Mouse (Mus musculus) midbrain, embryonic 14.5 days (tissue): ENCODE results near the gene Tbc1d12. TPM values are rescaled to one million over a fixed set of nuclear protein-coding genes. Genes with fewer than 3 reads are reported as not detected.

Source experiments
- ATAC-seq: fragments of 200-750 bp; cut with Nextera tagmentation; 2 replicates; pipeline ENCODE4 v1.8.0; 2017; ENCODE audit warnings: moderate number of reproducible peaks, moderate library complexity; ENCODE audit not compliant: low FRiP score, low TSS enrichment
- DNase-seq: peaks from one replicate; pipeline ENCODE4 v3.0.0-alpha.2; 2015
- H3K27ac ChIP-seq: fragments of 300-500 bp; sonication (generic); replicated peaks from 2 replicates; pipeline ENCODE4 v1.5.1; 2014; ENCODE audit warnings: mild to moderate bottlenecking, low read depth, low read length, moderate library complexity
- H3K27me3 ChIP-seq: fragments of 300-500 bp; sonication (generic); 2 replicates; pipeline ENCODE4 v1.6.1; 2014; ENCODE audit warnings: low read length, control low read depth, mixed read lengths; ENCODE audit not compliant: control insufficient read depth, insufficient read depth
- H3K36me3 ChIP-seq: fragments of 300-500 bp; sonication (generic); 2 replicates; pipeline ENCODE4 v1.6.1; 2014; ENCODE audit warnings: low read length, control low read depth; ENCODE audit not compliant: control insufficient read depth, insufficient read depth
- H3K4me1 ChIP-seq: fragments of 300-500 bp; sonication (generic); 2 replicates; pipeline ENCODE4 v1.6.1; 2014; ENCODE audit warnings: mild to moderate bottlenecking, antibody characterized with exemption, low read length, control low read depth; ENCODE audit not compliant: control insufficient read depth, insufficient read depth
- H3K4me2 ChIP-seq: fragments of 300-500 bp; sonication (generic); 2 replicates; pipeline ENCODE4 v1.6.1; 2014; ENCODE audit warnings: mild to moderate bottlenecking, low read length, moderate library complexity
- H3K4me3 ChIP-seq: fragments of 300-500 bp; sonication (generic); replicated peaks from 2 replicates; pipeline ENCODE4 v1.5.1; 2014; ENCODE audit warnings: low read depth, low read length
- H3K9ac ChIP-seq: fragments of 300-500 bp; sonication (generic); replicated peaks from 2 replicates; pipeline ENCODE4 v1.6.1; 2014; ENCODE audit warnings: mild to moderate bottlenecking, low read length, moderate library complexity
- H3K9me3 ChIP-seq: fragments of 300-500 bp; sonication (generic); 2 replicates; pipeline ENCODE4 v1.6.1; 2016; ENCODE audit warnings: low read length, control low read depth, mixed read lengths; ENCODE audit not compliant: control insufficient read depth
- WGBS: fragments of 180-500 bp; shearing (Covaris S2); extraction: QIAGEN DNeasy Blood & Tissue Kit; methylation state at CpG from one replicate; pipeline ENCODE4 v1.1.7; 2014; 5-methylcytosine and 5-hydroxymethylcytosine counted together
- polyA plus RNA-seq: library from polyadenylated mRNA; unstranded; fragments of >200 nt; fragmentation: Nextera tagmentation; extraction: Ambion mirVana; gene quantifications from 2 replicates; pipeline ENCODE4 v1.2.1, GENCODE M21; 2014

The Tbc1d12 gene
- polyA plus RNA-seq, result 8.4 and 8.5 TPM in 2 replicates

DNA sequence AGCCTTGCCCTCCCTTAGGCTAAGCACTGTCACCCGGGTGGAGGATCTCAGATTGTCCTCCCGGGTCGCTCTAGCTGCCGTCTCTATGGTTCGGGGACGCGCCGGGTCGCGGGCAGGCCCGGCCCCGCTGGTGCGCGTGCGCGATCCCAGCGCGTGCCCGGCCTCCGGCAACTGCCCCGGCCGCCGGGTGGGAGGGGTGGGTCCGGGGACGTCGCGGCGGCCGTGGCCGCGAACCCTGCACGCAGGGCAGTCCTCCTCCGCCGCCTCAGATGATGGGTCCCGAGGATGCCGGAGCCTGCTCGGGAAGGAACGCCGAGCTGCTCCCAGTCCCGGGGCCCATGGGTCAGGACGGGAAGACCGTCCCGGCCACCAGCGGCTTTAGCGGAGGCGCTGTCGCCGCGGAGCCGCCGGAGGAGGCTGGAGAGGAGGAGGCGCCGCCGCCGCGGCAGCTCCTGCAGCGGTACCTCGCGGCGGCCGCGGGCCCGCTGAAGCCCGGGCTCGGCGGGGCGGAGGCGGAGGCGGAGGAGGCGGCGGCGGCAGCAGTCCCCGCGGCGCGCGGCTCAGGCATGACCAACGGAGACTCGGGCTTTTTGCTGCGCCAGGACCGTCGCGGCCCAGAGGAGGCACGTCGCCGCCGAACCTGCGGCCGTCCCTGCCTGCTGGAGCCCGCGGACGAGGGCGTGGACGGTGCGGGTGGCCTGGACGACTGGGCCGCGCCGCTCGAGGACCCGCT lies at the start of gene Tbc1d12:
Tbc1d12 (plus strand) TSS at position 142 of the 733 bp plus-strand sequence.
- WGBS, result under 1% methylated on average over 92 of the region's 101 CpGs
- Histone ChIP-seq H3K9me3 (no peaks in the 10 kb centered on the region), H3K36me3 (no peaks in the 10 kb centered on the region), H3K4me1 (peaks cover 13% of the 10 kb centered on the region), H3K27ac (peak within 1 kb of the TSS; percentile 94), H3K9ac (peak within 1 kb of the TSS; percentile 89), H3K4me2 (peak within 1 kb of the TSS; percentile 55), H3K27me3 (no peaks in the 10 kb centered on the region), H3K4me3 (peak within 1 kb of the TSS; percentile 81)
- ATAC-seq (peak; percentile 90), DNase-seq (peak; percentile 95)

GRCm38 (mm10) chr19:38787756-38788155 lies 48.6 kb upstream of the Tbc1d12 start:
- H3K4me1 ChIP-seq, result no peaks in the 10 kb centered on the region
- DNase-seq (no peak), ATAC-seq (no peak)
- no peaks in the 10 kb centered on the region for H3K27me3 ChIP-seq
- no peak overlapping the region for H3K4me3 ChIP-seq
- no peaks in the 10 kb centered on the region for H3K9me3 ChIP-seq
- 92% methylated on average over 6 of the region's 6 CpGs for WGBS
- H3K4me2 ChIP-seq, result no peak overlapping the region
- H3K36me3 ChIP-seq, result peaks cover 51% of the 10 kb centered on the region
- H3K9ac ChIP-seq, result no peak overlapping the region
- no peak overlapping the region for H3K27ac ChIP-seq

GRCm38 (mm10) chr19:38793563-38794045 lies 42.8 kb upstream of the Tbc1d12 start:
- Histone ChIP-seq H3K9me3 (no peaks in the 10 kb centered on the region), H3K36me3 (peaks cover 97% of the 10 kb centered on the region), H3K27ac (no peak overlapping the region), H3K4me3 (no peak overlapping the region), H3K9ac (no peak overlapping the region), H3K4me2 (no peak overlapping the region), H3K27me3 (no peaks in the 10 kb centered on the region), H3K4me1 (no peaks in the 10 kb centered on the region)
- DNase-seq (no peak), ATAC-seq (no peak)
- 96% methylated on average over 7 of the region's 7 CpGs for WGBS

DNA sequence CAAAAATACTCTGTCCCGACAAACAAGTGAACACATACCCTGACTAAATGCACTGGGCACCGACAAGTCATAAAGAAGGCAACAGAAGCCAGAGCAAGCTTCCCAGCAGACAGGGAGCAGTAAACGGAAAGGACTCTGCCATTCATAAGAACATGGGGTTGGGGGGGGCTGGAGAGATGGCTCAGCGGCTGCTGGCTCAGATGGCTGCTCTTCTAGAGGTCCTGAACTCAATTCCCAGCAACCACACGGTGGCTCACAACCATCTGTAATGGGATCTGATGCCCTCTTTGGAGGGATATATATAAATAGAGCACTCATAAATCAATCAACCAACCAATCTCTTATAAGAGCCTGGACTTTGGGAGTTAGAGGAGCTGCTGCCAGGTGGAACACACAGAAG lies 39.8 kb upstream of the Tbc1d12 start:
- DNase-seq (no peak), ATAC-seq (no peak)
- H3K4me3 ChIP-seq, result no peak overlapping the region
- H3K9me3 ChIP-seq, result no peaks in the 10 kb centered on the region
- no peak overlapping the region for H3K27ac ChIP-seq
- no peaks in the 10 kb centered on the region for H3K27me3 ChIP-seq
- no peak overlapping the region for H3K9ac ChIP-seq
- WGBS, result 91% methylated on average over 5 of the region's 5 CpGs
- H3K4me2 ChIP-seq, result no peak overlapping the region
- H3K4me1 ChIP-seq, result no peaks in the 10 kb centered on the region
- H3K36me3 ChIP-seq, result peaks cover 94% of the 10 kb centered on the region

GRCm38 (mm10) chr19:38798291-38798690 lies 38.1 kb upstream of the Tbc1d12 start:
- no peak for ATAC-seq
- WGBS, result 93% methylated on average over 1 of the region's 1 CpGs
- Histone ChIP-seq H3K27ac (no peak overlapping the region), H3K4me2 (no peak overlapping the region), H3K27me3 (no peaks in the 10 kb centered on the region), H3K9me3 (no peaks in the 10 kb centered on the region), H3K9ac (no peak overlapping the region), H3K4me3 (no peak overlapping the region), H3K4me1 (no peaks in the 10 kb centered on the region), H3K36me3 (peaks cover 93% of the 10 kb centered on the region)
- DNase-seq, result no peak

GRCm38 (mm10) chr19:38798801-38799200 lies 37.6 kb upstream of the Tbc1d12 start:
- H3K36me3 ChIP-seq, result peaks cover 93% of the 10 kb centered on the region
- DNase-seq (no peak), ATAC-seq (no peak)
- no peaks in the 10 kb centered on the region for H3K27me3 ChIP-seq
- no peaks in the 10 kb centered on the region for H3K4me1 ChIP-seq
- H3K4me3 ChIP-seq, result no peak overlapping the region
- H3K4me2 ChIP-seq, result no peak overlapping the region
- 93% methylated on average over 6 of the region's 6 CpGs for WGBS
- H3K9ac ChIP-seq, result no peak overlapping the region
- no peak overlapping the region for H3K27ac ChIP-seq
- no peaks in the 10 kb centered on the region for H3K9me3 ChIP-seq

DNA sequence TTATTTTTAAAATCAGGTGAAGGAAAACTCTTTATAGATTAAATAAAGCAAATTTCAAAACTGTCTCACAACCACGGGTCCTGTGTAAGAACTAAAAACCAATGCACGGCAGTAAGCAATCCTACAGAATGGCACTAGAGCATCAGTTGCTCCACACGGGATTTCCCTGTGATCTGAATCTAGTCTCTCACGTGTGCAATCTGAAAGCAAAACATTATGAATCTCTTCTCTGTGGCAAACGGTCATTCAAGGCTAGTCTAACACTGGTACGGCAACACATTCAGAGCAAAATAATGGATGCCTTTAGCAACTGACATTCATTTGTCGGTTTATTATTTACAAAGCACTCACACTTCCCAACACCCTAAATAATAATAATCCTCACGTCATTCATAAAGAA lies 18.2 kb upstream of the Tbc1d12 start:
- Histone ChIP-seq H3K9ac (peak overlapping the region; percentile 69), H3K9me3 (no peaks in the 10 kb centered on the region), H3K4me1 (peaks cover 10% of the 10 kb centered on the region), H3K27me3 (no peaks in the 10 kb centered on the region), H3K4me2 (peak overlapping the region; percentile 92), H3K4me3 (peak overlapping the region; percentile 80), H3K27ac (no peak overlapping the region), H3K36me3 (peaks cover 30% of the 10 kb centered on the region)
- no peak for DNase-seq
- ATAC-seq, result no peak
- 45% methylated on average over 8 of the region's 8 CpGs for WGBS

GRCm38 (mm10) chr19:38818766-38819426 lies 17.5 kb upstream of the Tbc1d12 start, which contains the start of gene Noc3l:
Noc3l (minus strand) TSS chr19:38819237.
- Histone ChIP-seq H3K27me3 (no peaks in the 10 kb centered on the region), H3K36me3 (peaks cover 24% of the 10 kb centered on the region), H3K4me2 (peak within 1 kb of the TSS; percentile 92), H3K4me1 (peaks cover 10% of the 10 kb centered on the region), H3K27ac (peak within 1 kb of the TSS; percentile 67), H3K9ac (peak within 1 kb of the TSS; percentile 69), H3K9me3 (no peaks in the 10 kb centered on the region), H3K4me3 (peak within 1 kb of the TSS; percentile 80)
- under 1% methylated on average over 38 of the region's 38 CpGs for WGBS
- ATAC-seq (peak; percentile 97), DNase-seq (peak; percentile 96)
